Comparison of ENCODE assay signal across 32 mouse cellular contexts in genomic region chr16:13766367-13766766, GRCm38 (mm10). TPM values are rescaled to one million over a fixed set of nuclear protein-coding genes. Genes with fewer than 3 reads are reported as not detected.
DNase-seq lines count a peak whose midpoint lies in the region; ATAC-seq and TF ChIP-seq lines count a peak whose summit lies in the region.
"Had no signal": no experiment of that assay in that cellular context is flagged by ENCODE, and none has a peak within 500 bp of the region (broad histone marks: within the 10 kb centered on the region; RNA-seq: fewer than 3 reads in every experiment).

No protein-coding gene starts in this region.

- peak overlapping the region; percentile 79 for H3K27ac ChIP-seq in ES-Bruce4 (ENCODE audit: insufficient read depth, low read length)
- H3K27ac ChIP-seq in embryonic fibroblast, embryonic 13.5 days (ENCODE audit: insufficient read depth, low read length): peak overlapping the region; percentile 96
- no peak overlapping the region for H3K27ac ChIP-seq in midbrain, embryonic 10.5 days (replicated peaks)
- H3K27ac ChIP-seq: embryonic facial prominence, embryonic 12.5 days; forebrain, embryonic 12.5 days; kidney, embryonic 15.5 days; layer of hippocampus, adult 2 months; lung, embryonic 15.5 days; midbrain, embryonic 12.5 days; neural tube, embryonic 13.5 days; stomach, embryonic 15.5 days had no signal

- TF ChIP-seq CTCF in ES-Bruce4 (IDR thresholded peaks at IDR 0.05; ENCODE audit: low read depth, low read length): no peak
- no peak for TF ChIP-seq CTCF in embryonic fibroblast, embryonic 13.5 days (IDR thresholded peaks at IDR 0.05; ENCODE audit: borderline replicate concordance, insufficient read depth, low read length)

- no peak for ATAC-seq in erythroid progenitor cell, adult 5-6 weeks (replicated peaks; ENCODE audit: low FRiP score, poor library complexity, severe bottlenecking)
- ATAC-seq: forebrain, postnatal 0 days; hindbrain, embryonic 16.5 days had no signal

- H3K36me3 ChIP-seq in ES-Bruce4 (ENCODE audit: control insufficient read depth, insufficient read depth, low read length, poor library complexity, severe bottlenecking): no peaks in the 10 kb centered on the region
- H3K36me3 ChIP-seq in midbrain, embryonic 10.5 days: no peaks in the 10 kb centered on the region
- H3K36me3 ChIP-seq: embryonic facial prominence, embryonic 12.5 days; forebrain, embryonic 12.5 days; kidney, embryonic 15.5 days; lung, embryonic 15.5 days; midbrain, embryonic 12.5 days; neural tube, embryonic 13.5 days; stomach, embryonic 15.5 days had no signal

- no peak for TF ChIP-seq POLR2A in ES-Bruce4 (IDR thresholded peaks at IDR 0.05; ENCODE audit: insufficient read depth, low read length)
- no peak for TF ChIP-seq POLR2A in embryonic fibroblast, embryonic 13.5 days (IDR thresholded peaks at IDR 0.05; ENCODE audit: low read depth, low read length)

- DNase-seq in 3134 (ENCODE audit: extremely low read depth, insufficient read length, low spot score): peak; percentile 36
- DNase-seq in R1 (ENCODE audit: low read depth, low spot score): peak; percentile 35
- DNase-seq in layer of hippocampus, adult 9-10 months (ENCODE audit: low spot score): no peak
- DNase-seq in right cerebral cortex, postnatal 10 days (ENCODE audit: low spot score in 2 of 2): no peak
- no peak for DNase-seq in midbrain, embryonic 10.5 days (ENCODE audit: low spot score)
- DNase-seq: adrenal gland, postnatal 36 days; B cell, adult 2 months; cerebellum, adult 8-10 months; cerebellum, postnatal 25 days; forebrain, postnatal 0 days; gastrocnemius, postnatal 14 days; heart, postnatal 14 days; kidney, adult 18-20 months; kidney, postnatal 25 days; right cerebral cortex, postnatal 14 days had no signal

- no peaks in the 10 kb centered on the region for H3K4me1 ChIP-seq in ES-Bruce4 (ENCODE audit: control insufficient read depth, insufficient read depth, low read length)
- no peaks in the 10 kb centered on the region; the same call in 1 of the 2 replicates for H3K4me1 ChIP-seq in embryonic fibroblast, embryonic 13.5 days (ENCODE audit: control insufficient read depth, insufficient read depth, low read length)
- H3K4me1 ChIP-seq in midbrain, embryonic 10.5 days: no peaks in the 10 kb centered on the region
- H3K4me1 ChIP-seq: embryonic facial prominence, embryonic 12.5 days; forebrain, embryonic 12.5 days; kidney, embryonic 15.5 days; lung, embryonic 15.5 days; midbrain, embryonic 12.5 days; neural tube, embryonic 13.5 days; stomach, embryonic 15.5 days had no signal

- TF ChIP-seq EP300 in ES-Bruce4 (IDR thresholded peaks at IDR 0.05; ENCODE audit: insufficient read depth, low read depth, low read length): peak; percentile 57; the same call in 1 of the 2 replicates

- H3K27me3 ChIP-seq in ES-Bruce4 (ENCODE audit: control insufficient read depth, insufficient read depth, low read length, poor library complexity, severe bottlenecking): no peaks in the 10 kb centered on the region
- H3K27me3 ChIP-seq in midbrain, embryonic 10.5 days (ENCODE audit: low read depth, poor library complexity, severe bottlenecking): no peaks in the 10 kb centered on the region
- H3K27me3 ChIP-seq: embryonic facial prominence, embryonic 12.5 days; forebrain, embryonic 12.5 days; kidney, embryonic 15.5 days; lung, embryonic 15.5 days; midbrain, embryonic 12.5 days; neural tube, embryonic 13.5 days; stomach, embryonic 15.5 days had no signal

- H3K9ac ChIP-seq in ES-Bruce4 (ENCODE audit: low read depth, poor library complexity, severe bottlenecking): peak overlapping the region; percentile 9
- H3K9ac ChIP-seq: embryonic facial prominence, embryonic 12.5 days; forebrain, embryonic 12.5 days; forebrain, postnatal 0 days; kidney, embryonic 15.5 days; lung, embryonic 15.5 days; midbrain, embryonic 12.5 days; neural tube, embryonic 13.5 days; stomach, embryonic 15.5 days had no signal

- H3K9me3 ChIP-seq in ES-Bruce4 (replicated peaks; ENCODE audit: control insufficient read depth, insufficient read depth, low read length, poor library complexity, severe bottlenecking): no peaks in the 10 kb centered on the region
- no peaks in the 10 kb centered on the region for H3K9me3 ChIP-seq in midbrain, embryonic 10.5 days (replicated peaks)
- H3K9me3 ChIP-seq: embryonic facial prominence, embryonic 12.5 days; forebrain, embryonic 12.5 days; kidney, embryonic 15.5 days; lung, embryonic 15.5 days; midbrain, embryonic 12.5 days; neural tube, embryonic 13.5 days; stomach, embryonic 15.5 days had no signal

- no peak overlapping the region for H3K4me3 ChIP-seq in ES-Bruce4 (ENCODE audit: low read depth, low read length)
- H3K4me3 ChIP-seq in embryonic fibroblast, embryonic 13.5 days (ENCODE audit: insufficient read depth, low read length): no peak overlapping the region
- H3K4me3 ChIP-seq in midbrain, embryonic 10.5 days: no peak overlapping the region
- H3K4me3 ChIP-seq: embryonic facial prominence, embryonic 12.5 days; forebrain, embryonic 12.5 days; kidney, embryonic 15.5 days; layer of hippocampus, adult 2 months; lung, embryonic 15.5 days; midbrain, embryonic 12.5 days; neural tube, embryonic 13.5 days; stomach, embryonic 15.5 days had no signal

RNA-seq across cellular contexts. Expression of gene Rrn3, which starts 14.1 kb away (rescaled TPM):
- 131 and 134 TPM in 2 replicates for polyA plus RNA-seq in ES-Bruce4 (2011; ENCODE audit: insufficient read depth, insufficient read length, low read depth, missing spikeins)
- 52.4 and 52.5 TPM in 2 replicates for polyA plus RNA-seq in embryonic fibroblast, embryonic 13.5 days (2011; ENCODE audit: insufficient read length, low read depth, missing spikeins)
- 7.6 and 8.4 TPM in 2 replicates for total RNA-seq in erythroid progenitor cell, adult 5-6 weeks (2015; ENCODE audit: low replicate concordance)
- 8.7 and 10.0 TPM in 2 replicates for total RNA-seq in erythroid progenitor cell, adult 5-6 weeks (2017; ENCODE audit: low replicate concordance)
- 101 and 114 TPM in 2 replicates for polyA plus RNA-seq in midbrain, embryonic 10.5 days (2016; fragmentation: Nextera tagmentation; extraction: Ambion mirVana)

RNA-seq across cellular contexts. Expression of gene Pla2g10, which starts 35.6 kb away (rescaled TPM):
- 7.8 and 11.8 TPM in 2 replicates for polyA plus RNA-seq in ES-Bruce4 (2011; ENCODE audit: insufficient read depth, insufficient read length, low read depth, missing spikeins)
- polyA plus RNA-seq in embryonic fibroblast, embryonic 13.5 days (2011; ENCODE audit: insufficient read length, low read depth, missing spikeins): not detected in 2 replicates
- not detected in 2 replicates for total RNA-seq in erythroid progenitor cell, adult 5-6 weeks (2015; ENCODE audit: low replicate concordance)
- not detected in 2 replicates for total RNA-seq in erythroid progenitor cell, adult 5-6 weeks (2017; ENCODE audit: low replicate concordance)
- 0.14 TPM in 1 of 2 replicates, not detected in the other for polyA plus RNA-seq in midbrain, embryonic 10.5 days (2016; fragmentation: Nextera tagmentation; extraction: Ambion mirVana)
- total RNA-seq: adrenal gland, postnatal 36 days; forebrain, postnatal 0 days; gastrocnemius, postnatal 14 days; granulocyte monocyte progenitor cell, adult 5-6 weeks; heart, postnatal 14 days; layer of hippocampus, adult 2 months; left cerebral cortex, postnatal 10 days; megakaryocyte, adult 5-6 weeks had no signal
- polyA plus RNA-seq: embryonic facial prominence, embryonic 12.5 days; heart, embryonic 14.5 days; limb, embryonic 11.5 days had no signal

RNA-seq across cellular contexts. Expression of gene Ntan1, which starts 52.3 kb away (rescaled TPM):
- polyA plus RNA-seq in ES-Bruce4 (2011; ENCODE audit: insufficient read depth, insufficient read length, low read depth, missing spikeins): 57.6 and 61.3 TPM in 2 replicates
- polyA plus RNA-seq in embryonic fibroblast, embryonic 13.5 days (2011; ENCODE audit: insufficient read length, low read depth, missing spikeins): 73.3 and 82.0 TPM in 2 replicates
- 22.0 and 25.6 TPM in 2 replicates for total RNA-seq in erythroid progenitor cell, adult 5-6 weeks (2015; ENCODE audit: low replicate concordance)
- 6.3 and 24.6 TPM in 2 replicates for total RNA-seq in erythroid progenitor cell, adult 5-6 weeks (2017; ENCODE audit: low replicate concordance)
- 129 and 145 TPM in 2 replicates for polyA plus RNA-seq in midbrain, embryonic 10.5 days (2016; fragmentation: Nextera tagmentation; extraction: Ambion mirVana)

Comparison
In these comparisons a context has a peak if more than half of its experiments do, and no peak if none do; other contexts are left out.
1. DNase-seq: peak in 3134 (single experiment) and R1 (single experiment); none in layer of hippocampus, adult 9-10 months (single experiment), right cerebral cortex, postnatal 10 days (0 of 2) and midbrain, embryonic 10.5 days (single experiment).